Mouse (Mus musculus) cortical plate, adult 2 months (tissue): ENCODE measurements at regions not wholly inside any gene's neighbourhood (a gene's known extent, or its start where the extent isn't known, plus 50 kb on each side); places are given as distances from the start of the nearest gene placed in this dataset.

Source experiments
- CTCF ChIP-seq: fragments of 200-500 bp; IDR thresholded peaks from 2 replicates; pipeline ENCODE4 v1.5.1; 2011; ENCODE audit warnings: mild to moderate bottlenecking, control low read depth, low read length; ENCODE audit not compliant: insufficient read depth; ENCODE audit errors: extremely low read depth
- POLR2A ChIP-seq: fragments of 200-500 bp; IDR thresholded peaks from 2 replicates; pipeline ENCODE4 v1.6.1; 2011; ENCODE audit warnings: mild to moderate bottlenecking, low read length, control low read depth; ENCODE audit not compliant: insufficient read depth; ENCODE audit errors: extremely low read depth

- TF ChIP-seq CTCF, result no peak
- TF ChIP-seq POLR2A, result no peak
These were observed 74.6 kb upstream of the Pgrmc2 start for GRCm38 (mm10) chr3:41157428-41157827.
